Mouse (Mus musculus) intestine, embryonic 15.5 days (tissue): ENCODE data around the gene Scand1. TPM values are rescaled to one million over a fixed set of nuclear protein-coding genes. Genes with fewer than 3 reads are reported as not detected.

Experiments used
- ATAC-seq: fragments of 200-750 bp; cut with Nextera tagmentation; 2 replicates; pipeline ENCODE4 v1.8.0; 2017; ENCODE audit warnings: moderate TSS enrichment, moderate library complexity
- H3K27ac ChIP-seq: fragments of 300-500 bp; sonication (generic); 2 replicates; pipeline ENCODE4 v1.5.1; 2015; ENCODE audit warnings: mild to moderate bottlenecking, inconsistent platforms
- H3K27me3 ChIP-seq: fragments of 300-500 bp; sonication (generic); replicated peaks from 2 replicates; pipeline ENCODE4 v1.6.1; 2015; ENCODE audit warnings: inconsistent platforms
- H3K36me3 ChIP-seq: fragments of 300-500 bp; sonication (generic); 2 replicates; pipeline ENCODE4 v1.6.1; 2015; ENCODE audit warnings: inconsistent platforms
- H3K4me1 ChIP-seq: fragments of 300-500 bp; sonication (generic); replicated peaks from 2 replicates; pipeline ENCODE4 v1.6.1; 2015; ENCODE audit warnings: inconsistent platforms
- H3K4me2 ChIP-seq: fragments of 300-500 bp; sonication (generic); replicated peaks from 2 replicates; pipeline ENCODE4 v1.6.1; 2015; ENCODE audit warnings: mild to moderate bottlenecking, inconsistent platforms
- H3K4me3 ChIP-seq: fragments of 300-500 bp; sonication (generic); replicated peaks from 2 replicates; pipeline ENCODE4 v1.5.1; 2015; ENCODE audit warnings: inconsistent platforms
- H3K9ac ChIP-seq: fragments of 300-500 bp; sonication (generic); 2 replicates; pipeline ENCODE4 v1.6.1; 2015; ENCODE audit warnings: inconsistent platforms
- H3K9me3 ChIP-seq: fragments of 300-500 bp; sonication (generic); 2 replicates; pipeline ENCODE4 v1.6.1; 2016; ENCODE audit warnings: inconsistent platforms
- WGBS: fragments of 180-500 bp; shearing (Covaris S2); methylation state at CpG from one replicate; pipeline ENCODE4 v1.1.7; 2015; 5-methylcytosine and 5-hydroxymethylcytosine counted together
- polyA plus RNA-seq: library from polyadenylated mRNA; unstranded; fragments of >200 nt; fragmentation: Nextera tagmentation; extraction: Ambion mirVana; gene quantifications from 2 replicates; pipeline ENCODE4 v1.2.1, GENCODE M21; 2015

Scand1 gene
- polyA plus RNA-seq: 62.8 and 75.2 TPM in 2 replicates

DNA sequence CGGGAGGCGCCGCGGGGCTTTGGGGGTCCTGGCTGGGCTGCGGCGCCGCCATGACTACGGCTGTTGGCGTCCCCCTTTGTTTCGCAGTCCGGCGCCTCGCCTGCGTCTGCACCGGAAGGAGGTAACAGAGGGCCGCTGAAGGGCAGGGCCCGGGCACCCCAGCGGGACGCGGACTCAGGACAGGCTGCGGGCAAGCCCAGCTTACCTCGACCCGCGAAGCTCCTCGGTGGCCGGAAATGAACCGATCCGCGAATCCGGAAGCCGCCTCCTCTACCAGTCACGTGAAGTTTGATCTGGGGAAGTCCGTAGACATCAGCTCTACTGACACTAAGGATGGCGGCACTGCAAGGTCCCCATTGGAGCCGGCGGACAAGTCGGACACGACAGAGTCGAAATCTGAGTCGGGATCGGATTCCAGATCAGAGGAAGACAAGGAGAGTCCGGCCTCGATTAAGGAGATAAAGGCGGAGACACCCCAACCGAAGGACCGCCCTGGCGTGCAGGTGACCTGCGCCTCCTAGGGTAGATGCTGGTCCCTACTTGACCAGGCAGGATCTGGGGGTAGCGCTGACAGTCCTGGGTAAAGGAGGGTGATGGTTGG is at the start of gene Scand1, which contains the start of gene Cnbd2:
Scand1 (minus strand) TSS at position 408 of the 601 bp plus-strand sequence.
Cnbd2 (plus strand) TSS at position 3 of the 601 bp plus-strand sequence.
- peak within 1 kb of the TSS; percentile 90 for H3K9ac ChIP-seq
- H3K4me3 ChIP-seq: peak within 1 kb of the TSS; percentile 81
- peak within 1 kb of the TSS; percentile 98 for H3K27ac ChIP-seq
- no peaks in the 10 kb centered on the region for H3K27me3 ChIP-seq
- peak; percentile 96 for ATAC-seq
- no peaks in the 10 kb centered on the region for H3K9me3 ChIP-seq
- H3K4me2 ChIP-seq: peak within 1 kb of the TSS; percentile 88
- H3K36me3 ChIP-seq: no peaks in the 10 kb centered on the region
- under 1% methylated on average over 49 of the region's 49 CpGs for WGBS
- peaks cover 3% of the 10 kb centered on the region; the same call in 1 of the 2 replicates for H3K4me1 ChIP-seq

DNA sequence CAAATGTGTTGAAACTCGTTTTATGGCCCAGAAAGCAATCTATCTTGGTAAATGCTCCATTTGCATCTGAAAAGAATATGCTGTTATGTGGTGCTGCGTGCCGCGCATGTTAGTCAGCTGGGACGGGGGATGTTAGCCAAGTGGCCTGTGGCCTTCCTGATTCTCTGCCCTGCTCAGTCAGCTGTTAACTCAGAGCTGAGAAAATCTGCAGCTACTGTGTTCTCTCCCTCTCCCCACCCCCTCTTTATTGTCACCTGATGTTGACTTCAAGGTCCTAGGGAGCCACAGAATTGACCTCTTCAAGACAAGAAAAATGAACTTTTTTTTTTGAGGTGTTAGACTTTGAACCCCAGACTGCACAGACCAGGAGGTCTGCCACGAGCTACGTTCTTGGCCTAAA is 43.5 kb upstream of the Scand1 start:
- WGBS: 59% methylated on average over 7 of the region's 7 CpGs
- no peaks in the 10 kb centered on the region for H3K27me3 ChIP-seq
- H3K4me3 ChIP-seq: no peak overlapping the region
- H3K9me3 ChIP-seq: no peaks in the 10 kb centered on the region
- no peak overlapping the region for H3K27ac ChIP-seq
- peak; percentile 67 for ATAC-seq
- no peak overlapping the region for H3K9ac ChIP-seq
- H3K4me1 ChIP-seq: 0 out of 2 replicates have a peak, but pooled peaks cover 2% of the 10 kb centered on the region
- no peak overlapping the region for H3K4me2 ChIP-seq
- H3K36me3 ChIP-seq: no peaks in the 10 kb centered on the region

DNA sequence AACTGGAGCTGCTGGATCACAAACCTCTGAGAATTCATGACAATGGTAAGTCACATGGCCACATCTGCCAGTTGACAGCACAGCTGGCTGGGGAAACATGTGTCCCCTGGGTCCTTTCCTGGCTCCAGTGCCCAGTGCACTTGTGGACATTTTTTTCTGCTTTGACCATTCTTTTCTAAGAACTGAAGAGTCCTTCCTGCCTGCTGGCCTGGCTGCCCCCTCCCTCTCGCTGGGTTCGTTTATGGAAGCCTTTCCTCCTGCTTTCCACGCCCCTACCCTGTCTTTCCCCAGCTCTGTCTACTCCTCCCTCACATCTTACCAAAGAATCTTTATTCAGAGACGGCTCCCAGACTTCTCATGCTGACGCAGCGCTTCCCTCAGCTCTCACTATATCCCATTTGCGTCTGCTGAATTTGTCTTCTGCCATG is 40.8 kb upstream of the Scand1 start:
- WGBS: 31% methylated on average over 7 of the region's 7 CpGs
- ATAC-seq: no peak

DNA sequence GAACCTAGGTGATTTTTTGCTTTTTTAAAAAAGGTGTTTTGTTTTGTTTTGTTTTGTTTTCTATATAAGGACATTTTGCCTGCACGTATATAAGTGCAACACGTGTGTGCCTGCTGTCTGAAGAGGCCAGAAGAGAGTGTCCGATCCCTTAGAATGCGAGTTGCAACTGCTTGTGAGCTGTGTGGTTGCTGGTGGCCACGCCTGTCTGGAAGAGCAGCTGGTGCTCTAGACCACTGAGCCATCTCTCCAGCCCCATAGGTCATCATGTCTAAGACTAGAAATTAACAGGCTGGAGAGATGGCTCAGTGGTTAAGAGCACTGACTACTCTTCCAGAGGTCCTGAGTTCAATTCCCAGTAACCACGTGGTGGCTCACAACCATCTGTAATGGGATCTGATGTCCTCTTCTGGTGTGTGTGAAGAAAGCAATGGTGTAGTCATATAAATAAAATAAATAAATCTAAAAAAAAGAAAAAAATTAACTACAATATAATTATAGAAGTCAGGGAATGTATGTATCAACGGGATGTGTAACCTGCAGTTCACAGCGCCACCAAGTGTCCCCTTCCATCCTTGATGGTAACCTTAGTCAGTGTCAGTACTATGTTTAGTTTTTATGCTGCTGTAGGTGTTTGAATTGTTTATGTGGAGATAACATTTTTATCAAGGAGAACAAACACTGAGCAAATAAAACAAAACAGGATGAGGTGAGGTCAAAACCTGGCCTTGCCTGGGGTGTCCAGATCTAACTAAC is 40.1 kb upstream of the Scand1 start:
- no peak overlapping the region for H3K4me3 ChIP-seq
- no peak for ATAC-seq

More for the DNA sequence above, 40.8 kb upstream of the Scand1 start:
- Histone ChIP-seq H3K36me3 (no peaks in the 10 kb centered on the region), H3K27me3 (no peaks in the 10 kb centered on the region), H3K4me2 (no peak overlapping the region), H3K9ac (no peak overlapping the region), H3K9me3 (no peaks in the 10 kb centered on the region), H3K4me3 (no peak overlapping the region), H3K27ac (no peak overlapping the region), H3K4me1 (0 out of 2 replicates have a peak, but pooled peaks cover 2% of the 10 kb centered on the region)

DNA sequence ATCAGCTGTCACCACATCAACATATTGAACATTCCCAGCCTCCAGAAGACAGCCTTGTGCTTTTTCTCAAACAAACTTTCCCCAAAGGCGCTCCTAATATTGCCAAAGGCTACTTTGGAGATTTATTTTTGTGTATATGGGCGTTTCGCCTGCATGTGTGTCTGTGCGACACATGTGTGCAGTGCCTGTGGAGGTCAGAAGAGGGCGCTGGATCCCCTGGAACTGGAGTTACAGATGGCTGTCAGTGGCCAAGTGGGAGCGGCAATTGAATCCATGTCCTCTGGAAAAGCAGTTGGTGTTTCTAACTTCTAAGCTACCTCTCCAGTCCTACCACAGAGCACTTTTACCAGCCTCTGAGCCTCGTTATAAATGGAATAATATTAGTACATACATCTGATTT is 38.7 kb upstream of the Scand1 start:
- no peaks in the 10 kb centered on the region for H3K36me3 ChIP-seq
- no peaks in the 10 kb centered on the region for H3K27me3 ChIP-seq
- 81% methylated on average over 7 of the region's 7 CpGs for WGBS
- H3K9ac ChIP-seq: no peak overlapping the region
- no peaks in the 10 kb centered on the region for H3K9me3 ChIP-seq
- ATAC-seq: no peak
- H3K27ac ChIP-seq: no peak overlapping the region
- no peak overlapping the region for H3K4me2 ChIP-seq
- no peak overlapping the region for H3K4me3 ChIP-seq
- 0 out of 2 replicates have a peak, but pooled peaks cover 2% of the 10 kb centered on the region for H3K4me1 ChIP-seq

More for the DNA sequence above, 40.1 kb upstream of the Scand1 start:
- Histone ChIP-seq H3K4me2 (no peak overlapping the region), H3K4me1 (0 out of 2 replicates have a peak, but pooled peaks cover 2% of the 10 kb centered on the region), H3K9ac (no peak overlapping the region), H3K9me3 (no peaks in the 10 kb centered on the region), H3K27me3 (no peaks in the 10 kb centered on the region), H3K36me3 (no peaks in the 10 kb centered on the region), H3K27ac (no peak overlapping the region)
- WGBS: 76% methylated on average over 8 of the region's 8 CpGs

DNA sequence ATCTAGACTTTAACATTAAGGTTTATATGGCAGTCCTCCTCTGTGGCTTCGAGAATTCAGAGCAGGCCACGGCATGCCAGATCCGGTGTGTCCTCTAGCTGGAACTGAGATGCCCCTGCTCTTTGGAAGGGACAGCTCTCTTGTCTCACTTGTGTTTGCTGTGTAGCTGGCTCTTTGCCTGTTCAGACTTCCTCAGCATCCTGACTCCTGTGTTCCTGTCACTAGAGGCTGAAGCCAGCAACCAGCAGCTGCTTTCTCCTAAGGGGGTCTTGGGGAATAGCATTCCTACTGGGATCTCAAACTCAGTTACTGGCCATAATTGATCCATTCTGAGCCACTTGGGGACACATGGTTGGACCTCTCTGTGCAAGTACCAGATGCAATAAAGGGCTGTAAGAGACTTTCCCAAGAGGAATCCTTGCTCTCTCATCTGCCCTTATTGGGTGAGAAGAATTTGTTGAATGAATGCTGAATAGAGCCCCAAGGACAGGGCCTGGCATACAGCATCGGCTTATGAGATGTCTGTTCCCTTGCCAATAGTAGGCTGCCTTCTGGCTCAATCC is 36.9 kb upstream of the Scand1 start:
- H3K9ac ChIP-seq: no peak overlapping the region
- WGBS: 91% methylated on average over 4 of the region's 4 CpGs
- no peaks in the 10 kb centered on the region for H3K9me3 ChIP-seq
- ATAC-seq: no peak
- H3K36me3 ChIP-seq: no peaks in the 10 kb centered on the region
- no peaks in the 10 kb centered on the region for H3K27me3 ChIP-seq
- H3K4me1 ChIP-seq: 0 out of 2 replicates have a peak, but pooled peaks cover 2% of the 10 kb centered on the region
- no peak overlapping the region for H3K4me3 ChIP-seq
- H3K27ac ChIP-seq: no peak overlapping the region
- H3K4me2 ChIP-seq: no peak overlapping the region

DNA sequence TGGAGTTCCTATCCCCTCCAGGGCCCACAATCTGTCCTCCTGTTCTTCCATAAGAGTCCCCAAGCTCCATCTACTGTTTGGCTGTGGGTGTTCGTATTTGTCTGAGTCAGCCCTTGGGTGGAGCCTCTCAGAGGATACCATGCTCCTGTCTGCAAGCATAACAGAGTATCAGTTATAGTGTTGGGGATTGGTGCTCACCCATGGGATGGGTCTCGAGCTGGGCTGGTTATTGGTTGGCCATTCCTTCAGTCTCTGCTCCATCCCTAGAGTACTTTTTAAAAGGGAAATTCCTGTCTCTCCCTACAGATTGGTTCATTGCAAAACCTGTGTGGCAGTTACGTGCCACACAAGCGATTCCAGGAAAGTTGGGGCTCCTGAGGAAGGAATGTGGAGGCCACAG is 36.3 kb upstream of the Scand1 start:
- no peak for ATAC-seq
- H3K27ac ChIP-seq: no peak overlapping the region
- H3K9me3 ChIP-seq: no peaks in the 10 kb centered on the region
- H3K36me3 ChIP-seq: no peaks in the 10 kb centered on the region
- H3K4me2 ChIP-seq: no peak overlapping the region
- no peaks in the 10 kb centered on the region for H3K27me3 ChIP-seq
- H3K4me1 ChIP-seq: 0 out of 2 replicates have a peak, but pooled peaks cover 2% of the 10 kb centered on the region
- 78% methylated on average over 4 of the region's 4 CpGs for WGBS
- H3K4me3 ChIP-seq: no peak overlapping the region
- no peak overlapping the region for H3K9ac ChIP-seq

DNA sequence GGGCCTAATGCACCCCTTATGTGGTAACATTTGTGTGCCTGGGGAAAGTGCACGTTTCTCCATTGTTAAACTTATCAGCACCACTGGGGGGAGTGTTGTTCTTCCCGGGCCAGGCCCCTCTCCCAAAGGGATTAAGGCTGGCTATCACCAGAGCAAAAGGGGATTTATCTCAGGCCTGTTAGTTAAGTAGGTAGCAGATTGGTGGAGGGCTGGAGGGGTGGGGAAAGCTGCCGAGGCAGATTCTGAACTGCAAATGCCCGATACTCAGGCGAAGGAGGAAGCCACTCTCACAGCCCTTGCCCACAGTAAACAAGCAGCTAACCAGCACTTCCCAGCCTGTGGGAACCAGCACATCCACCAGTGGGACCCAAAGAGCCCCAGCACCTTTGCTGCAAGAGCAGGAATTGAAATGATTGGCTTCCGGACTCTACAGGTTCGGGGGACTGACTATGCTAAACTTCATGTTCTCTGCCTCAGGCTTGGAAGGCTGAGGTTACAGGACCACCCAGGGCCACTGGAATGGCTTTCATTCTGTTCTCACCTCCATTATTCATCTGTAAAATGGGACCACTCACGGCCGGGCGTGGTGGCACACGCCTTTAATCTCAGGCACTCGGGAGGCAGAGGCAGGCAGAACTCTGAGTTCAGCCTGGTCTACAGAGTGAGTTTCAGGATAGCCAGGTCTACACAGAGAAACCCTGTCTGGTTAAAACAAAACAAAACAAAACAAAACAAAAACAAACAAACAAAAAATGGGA is 32.5 kb upstream of the Scand1 start:
- H3K4me2 ChIP-seq: no peak overlapping the region
- H3K9ac ChIP-seq: no peak overlapping the region
- H3K9me3 ChIP-seq: no peaks in the 10 kb centered on the region
- 55% methylated on average over 12 of the region's 12 CpGs for WGBS
- H3K4me1 ChIP-seq: no peaks in the 10 kb centered on the region
- ATAC-seq: no peak
- H3K36me3 ChIP-seq: no peaks in the 10 kb centered on the region
- H3K4me3 ChIP-seq: no peak overlapping the region
- no peaks in the 10 kb centered on the region for H3K27me3 ChIP-seq
- no peak overlapping the region for H3K27ac ChIP-seq

DNA sequence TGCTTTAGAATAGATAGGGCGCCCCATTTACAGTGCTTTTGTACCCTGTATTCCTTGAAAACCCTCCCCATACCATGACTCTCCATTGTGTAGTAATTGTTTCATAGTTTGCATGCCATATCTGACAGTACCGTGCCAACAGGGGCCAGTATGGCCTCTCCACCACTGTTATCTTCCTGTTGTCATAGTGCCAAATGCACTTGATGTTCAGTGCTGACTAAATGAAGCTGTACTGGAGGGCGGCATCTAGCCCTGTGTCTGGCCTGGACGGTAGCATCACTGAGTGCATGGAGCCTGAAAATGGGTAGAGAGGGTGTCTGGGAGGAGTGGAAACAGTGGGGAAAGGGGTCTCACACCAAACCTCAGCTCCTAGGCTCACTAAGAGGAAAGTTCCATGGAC is 27.6 kb upstream of the Scand1 start:
- Histone ChIP-seq H3K4me1 (no peaks in the 10 kb centered on the region), H3K36me3 (no peaks in the 10 kb centered on the region), H3K4me3 (no peak overlapping the region), H3K27ac (no peak overlapping the region), H3K9me3 (no peaks in the 10 kb centered on the region), H3K4me2 (no peak overlapping the region), H3K27me3 (no peaks in the 10 kb centered on the region), H3K9ac (no peak overlapping the region)
- ATAC-seq: no peak
- WGBS: 88% methylated on average over 4 of the region's 4 CpGs

DNA sequence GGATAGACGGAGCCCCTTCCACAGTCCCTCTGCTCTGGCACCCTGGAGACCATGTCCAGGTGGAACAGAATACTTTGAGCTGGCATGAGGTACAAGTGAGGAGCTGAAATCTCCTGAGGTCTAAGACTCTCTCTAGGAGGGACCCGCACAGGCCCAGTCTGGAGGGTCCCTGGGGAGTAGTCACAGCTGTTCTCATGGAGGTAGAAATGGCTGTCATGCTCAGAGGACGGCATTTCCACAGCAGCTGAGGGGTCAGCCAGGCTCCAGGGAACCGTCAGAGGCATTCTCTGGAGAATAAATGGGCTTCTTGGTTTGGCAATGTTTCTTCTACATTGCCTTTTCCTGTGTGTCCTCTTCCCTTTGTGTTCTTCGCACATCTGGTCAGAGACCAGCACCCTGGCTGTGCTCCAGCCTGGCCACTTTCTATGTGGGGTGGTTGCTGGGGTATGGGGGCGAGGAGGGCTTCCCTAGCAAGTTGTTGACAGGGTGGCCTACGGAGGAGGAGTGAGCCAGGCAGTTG is 19.0 kb upstream of the Scand1 start:
- H3K27ac ChIP-seq: no peak overlapping the region
- no peaks in the 10 kb centered on the region for H3K9me3 ChIP-seq
- no peak overlapping the region for H3K4me2 ChIP-seq
- ATAC-seq: no peak
- no peaks in the 10 kb centered on the region for H3K4me1 ChIP-seq
- no peak overlapping the region for H3K4me3 ChIP-seq
- H3K27me3 ChIP-seq: no peaks in the 10 kb centered on the region
- WGBS: 74% methylated on average over 7 of the region's 7 CpGs
- no peak overlapping the region for H3K9ac ChIP-seq
- H3K36me3 ChIP-seq: no peaks in the 10 kb centered on the region

DNA sequence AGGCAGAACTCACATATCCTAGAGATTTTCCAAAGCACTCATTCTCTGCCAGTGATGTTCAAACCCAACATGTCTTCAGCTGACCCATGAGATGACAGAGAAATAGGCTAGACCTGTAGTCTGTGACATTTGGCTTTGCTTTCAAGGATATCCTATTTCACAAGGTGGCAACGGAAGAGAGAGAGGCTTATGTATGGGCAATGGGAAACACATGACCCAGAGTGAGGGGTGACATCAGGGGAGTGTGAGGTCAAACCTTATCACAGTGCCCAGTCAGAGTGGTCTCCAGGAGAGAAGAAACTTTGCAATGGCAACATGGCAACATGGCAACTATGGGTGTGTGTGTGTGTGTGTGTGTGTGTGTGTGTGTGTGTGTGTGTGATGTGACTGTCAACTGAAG is 18.2 kb upstream of the Scand1 start:
- Histone ChIP-seq H3K36me3 (no peaks in the 10 kb centered on the region), H3K9me3 (no peaks in the 10 kb centered on the region), H3K9ac (no peak overlapping the region), H3K4me2 (no peak overlapping the region), H3K27ac (no peak overlapping the region), H3K4me3 (no peak overlapping the region), H3K27me3 (no peaks in the 10 kb centered on the region), H3K4me1 (no peaks in the 10 kb centered on the region)
- WGBS: 68% methylated on average over 1 of the region's 1 CpGs
- no peak for ATAC-seq
